Mouse (Mus musculus) midbrain, embryonic 12.5 days (tissue): ENCODE data around the gene Ttc19. TPM values are rescaled to one million over a fixed set of nuclear protein-coding genes. Genes with fewer than 3 reads are reported as not detected.
A peak's percentile ranks its signal among the peaks of the same experiment; 100 is the strongest.
"Not testable (repeated sequence)": the region's sequence is repeated elsewhere in the genome, so short reads cannot be mapped to it uniquely, and the experiment has no call there.

ENCODE experiments used
- ATAC-seq: fragments of 200-750 bp; cut with Nextera tagmentation; 2 replicates; pipeline ENCODE4 v1.8.0; 2017; ENCODE audit warnings: low read depth, moderate TSS enrichment, moderate library complexity; ENCODE audit not compliant: low FRiP score
- H3K27ac ChIP-seq: fragments of 300-500 bp; sonication (generic); replicated peaks from 2 replicates; pipeline ENCODE4 v1.5.1; 2016; ENCODE audit warnings: mild to moderate bottlenecking
- H3K27me3 ChIP-seq: fragments of 300-500 bp; sonication (generic); 2 replicates; pipeline ENCODE4 v1.6.1; 2016; ENCODE audit warnings: mild to moderate bottlenecking
- H3K36me3 ChIP-seq: fragments of 300-500 bp; sonication (generic); 2 replicates; pipeline ENCODE4 v1.6.1; 2016
- H3K4me1 ChIP-seq: fragments of 300-500 bp; sonication (generic); 2 replicates; pipeline ENCODE4 v1.6.1; 2016
- H3K4me2 ChIP-seq: fragments of 300-500 bp; sonication (generic); replicated peaks from 2 replicates; pipeline ENCODE4 v1.6.1; 2016; ENCODE audit warnings: mild to moderate bottlenecking, moderate library complexity
- H3K4me3 ChIP-seq: fragments of 300-500 bp; sonication (generic); 2 replicates; pipeline ENCODE4 v1.5.1; 2016; ENCODE audit warnings: mild to moderate bottlenecking
- H3K9ac ChIP-seq: fragments of 300-500 bp; sonication (generic); replicated peaks from 2 replicates; pipeline ENCODE4 v1.6.1; 2016; ENCODE audit warnings: mild to moderate bottlenecking, moderate library complexity
- H3K9me3 ChIP-seq: fragments of 300-500 bp; sonication (generic); 2 replicates; pipeline ENCODE4 v1.6.1; 2016; ENCODE audit warnings: mild to moderate bottlenecking
- WGBS: fragments of 180-500 bp; shearing (Covaris S2); methylation state at CpG from one replicate; pipeline ENCODE4 v1.1.7; 2016; 5-methylcytosine and 5-hydroxymethylcytosine counted together
- polyA plus RNA-seq: library from polyadenylated mRNA; unstranded; fragments of >200 nt; fragmentation: Nextera tagmentation; extraction: Ambion mirVana; gene quantifications from 2 replicates; pipeline ENCODE4 v1.2.1, GENCODE M21; 2016

The Ttc19 gene
- polyA plus RNA-seq, 1 experiment from 2014 or later, result 31.3 TPM

DNA sequence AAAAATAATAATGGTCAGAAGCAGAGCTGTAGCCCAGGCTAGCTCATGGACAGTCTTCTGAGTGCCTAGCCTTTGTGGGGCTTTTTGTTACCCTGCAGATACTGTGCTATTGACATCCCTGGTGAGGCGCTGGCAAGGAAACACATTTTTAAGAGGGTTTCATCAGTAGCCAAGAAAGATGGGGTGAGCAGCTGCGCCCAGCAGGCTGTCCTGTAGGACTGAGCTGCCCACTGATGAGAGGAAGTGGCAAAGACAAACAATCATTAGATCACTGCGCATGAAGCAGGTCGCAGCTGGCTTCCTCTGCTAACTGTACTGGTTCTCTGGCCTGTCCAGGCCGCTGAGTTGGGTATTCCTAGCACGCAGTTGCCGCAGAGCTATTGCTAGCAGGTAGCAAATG is 17.7 kb upstream of the Ttc19 start:
- no peak overlapping the region for H3K4me2 ChIP-seq
- no peak overlapping the region for H3K4me3 ChIP-seq
- H3K9me3 ChIP-seq, result no peaks in the 10 kb centered on the region
- no peak for ATAC-seq
- H3K27me3 ChIP-seq, result no peaks in the 10 kb centered on the region
- H3K36me3 ChIP-seq, result no peaks in the 10 kb centered on the region
- no peak overlapping the region for H3K27ac ChIP-seq
- WGBS, result 91% methylated on average over 7 of the region's 7 CpGs
- no peak overlapping the region for H3K9ac ChIP-seq
- H3K4me1 ChIP-seq, result peaks cover 28% of the 10 kb centered on the region

DNA sequence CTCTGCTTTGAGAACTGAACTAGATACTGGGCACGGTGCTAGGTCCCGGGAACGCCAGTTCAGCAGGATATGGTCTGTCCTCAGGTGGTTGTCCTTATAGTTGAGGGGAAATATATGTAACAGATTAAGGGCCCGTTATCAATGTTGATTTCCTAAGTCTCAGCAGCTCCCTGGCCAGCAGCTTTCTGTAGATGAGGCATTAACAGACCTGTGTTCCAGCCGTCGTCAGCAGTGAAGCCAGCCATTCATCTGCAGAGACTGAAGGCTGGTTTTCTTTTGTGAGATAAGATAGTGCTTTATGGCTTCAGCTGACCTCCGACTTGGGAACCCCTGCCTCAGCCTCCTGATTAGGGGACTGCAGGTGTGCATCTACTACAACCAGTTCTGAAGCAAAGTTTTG is 17.3 kb upstream of the Ttc19 start:
- 0 out of 2 replicates have a peak, but pooled peaks cover 3% of the 10 kb centered on the region for H3K27me3 ChIP-seq
- no peak for ATAC-seq
- H3K9ac ChIP-seq, result no peak overlapping the region
- H3K4me2 ChIP-seq, result no peak overlapping the region
- 76% methylated on average over 7 of the region's 7 CpGs for WGBS
- no peaks in the 10 kb centered on the region for H3K36me3 ChIP-seq
- H3K4me3 ChIP-seq, result no peak overlapping the region
- no peaks in the 10 kb centered on the region for H3K9me3 ChIP-seq
- H3K27ac ChIP-seq, result no peak overlapping the region
- H3K4me1 ChIP-seq, result peaks cover 26% of the 10 kb centered on the region

DNA sequence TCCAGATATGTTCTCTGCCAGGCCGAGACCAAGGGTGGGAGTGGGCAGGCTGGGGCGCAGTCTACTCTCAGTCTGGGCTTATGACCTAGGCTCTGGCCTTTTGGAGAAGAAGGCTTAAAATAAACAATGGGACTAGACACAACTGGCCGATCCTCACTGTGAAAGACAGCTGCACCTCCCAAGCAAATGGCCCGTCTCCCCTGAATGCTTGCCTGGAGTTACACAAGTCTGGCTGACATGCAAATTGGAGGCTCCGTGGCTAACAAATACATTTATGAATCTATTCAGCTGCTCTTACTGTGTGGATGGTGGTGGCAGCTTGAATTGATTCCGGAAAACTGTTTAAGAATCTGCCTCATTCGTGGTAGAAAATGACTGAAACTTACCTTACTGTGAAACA is 15.6 kb upstream of the Ttc19 start:
- no peak overlapping the region for H3K9ac ChIP-seq
- 48% methylated on average over 7 of the region's 7 CpGs for WGBS
- no peak overlapping the region for H3K4me3 ChIP-seq
- H3K36me3 ChIP-seq, result no peaks in the 10 kb centered on the region
- no peak for ATAC-seq
- H3K27ac ChIP-seq, result no peak overlapping the region
- no peaks in the 10 kb centered on the region for H3K9me3 ChIP-seq
- H3K4me1 ChIP-seq, result peaks cover 22% of the 10 kb centered on the region
- H3K4me2 ChIP-seq, result no peak overlapping the region
- 0 out of 2 replicates have a peak, but pooled peaks cover 8% of the 10 kb centered on the region for H3K27me3 ChIP-seq

DNA sequence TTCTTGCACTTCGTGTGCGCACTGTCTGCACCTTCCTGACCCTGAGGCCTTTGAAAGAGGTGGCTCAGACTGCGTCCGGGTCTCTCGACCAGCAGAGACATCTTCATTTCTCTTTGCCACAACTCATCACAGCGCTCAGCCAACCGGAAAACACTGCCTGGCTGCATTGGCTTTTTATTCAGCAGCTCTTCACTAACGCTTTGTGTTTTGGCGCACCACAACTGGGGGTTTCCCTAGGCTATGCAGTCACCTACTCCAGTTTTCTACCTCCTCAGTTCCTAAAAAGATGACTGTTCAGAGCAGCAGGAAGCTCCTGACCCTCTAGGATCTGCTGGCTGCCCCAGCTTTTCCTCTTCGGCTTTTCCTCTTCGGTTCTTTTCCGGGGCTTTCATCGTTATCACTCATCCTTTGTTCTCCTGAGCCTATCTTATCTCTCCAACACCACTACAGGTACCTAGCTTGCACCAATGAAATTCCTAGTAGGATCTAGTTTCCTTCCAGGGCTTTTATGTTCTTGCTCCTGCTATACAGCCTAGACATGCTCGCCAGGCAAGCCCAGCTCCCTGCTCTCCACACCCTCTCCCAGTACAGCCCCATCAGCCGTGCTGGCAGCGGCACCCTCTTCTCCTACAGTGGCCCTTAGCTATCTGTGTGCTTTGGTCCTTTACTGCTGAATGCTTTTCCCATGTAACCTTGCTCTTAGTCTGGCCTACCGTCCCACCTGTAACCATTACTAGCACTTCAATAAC is 14.6 kb upstream of the Ttc19 start:
- Histone ChIP-seq H3K27me3 (0 out of 2 replicates have a peak, but pooled peaks cover 11% of the 10 kb centered on the region), H3K36me3 (no peaks in the 10 kb centered on the region), H3K4me3 (no peak overlapping the region), H3K9ac (no peak overlapping the region), H3K4me2 (no peak overlapping the region), H3K27ac (no peak overlapping the region), H3K4me1 (peaks cover 22% of the 10 kb centered on the region), H3K9me3 (no peaks in the 10 kb centered on the region)
- ATAC-seq, result no peak
- 47% methylated on average over 17 of the region's 17 CpGs for WGBS

DNA sequence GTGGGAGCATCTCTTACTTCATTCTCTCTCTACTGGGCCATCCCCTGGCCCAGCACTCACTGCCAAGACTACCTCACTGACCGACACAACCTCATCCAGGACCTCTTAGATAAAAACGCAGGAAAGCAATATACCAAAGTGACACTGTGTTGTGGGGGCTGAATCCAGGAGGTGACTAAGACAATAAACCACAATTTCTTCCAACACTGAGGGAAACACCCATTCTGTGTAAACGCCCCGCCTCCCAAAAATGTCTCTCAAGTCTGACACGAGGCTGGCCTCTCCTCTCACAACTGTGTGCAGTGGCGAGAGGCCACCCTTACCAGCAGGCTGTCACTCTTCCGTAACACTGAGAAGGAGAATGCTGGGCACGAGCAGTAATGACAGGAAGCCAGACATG is 12.9 kb upstream of the Ttc19 start:
- Histone ChIP-seq H3K4me3 (no peak overlapping the region), H3K9ac (no peak overlapping the region), H3K4me1 (peaks cover 22% of the 10 kb centered on the region), H3K4me2 (no peak overlapping the region), H3K27ac (no peak overlapping the region), H3K9me3 (no peaks in the 10 kb centered on the region), H3K36me3 (no peaks in the 10 kb centered on the region), H3K27me3 (0 out of 2 replicates have a peak, but pooled peaks cover 11% of the 10 kb centered on the region)
- 82% methylated on average over 8 of the region's 8 CpGs for WGBS
- ATAC-seq, result no peak

DNA sequence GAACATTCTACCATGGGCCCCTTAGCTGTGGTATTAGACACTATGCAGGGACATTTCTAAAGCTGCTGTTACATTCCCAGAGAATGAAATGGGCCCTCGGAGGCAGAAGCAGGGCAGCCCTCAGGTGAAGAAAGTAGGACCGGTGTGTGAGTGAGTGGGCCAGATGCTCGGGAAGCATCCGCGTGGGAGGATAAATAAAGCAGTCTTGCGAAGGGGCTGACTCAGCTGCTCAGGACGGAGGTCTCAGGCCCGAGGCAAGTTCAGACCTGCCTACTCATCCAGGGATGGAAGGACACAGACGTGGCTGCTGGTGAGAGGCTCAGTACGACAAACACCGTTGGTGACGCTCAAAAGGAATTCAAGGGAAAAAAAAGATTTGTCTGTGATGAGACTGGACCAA is 12.2 kb upstream of the Ttc19 start:
- H3K9ac ChIP-seq, result no peak overlapping the region
- 0 out of 2 replicates have a peak, but pooled peaks cover 11% of the 10 kb centered on the region for H3K27me3 ChIP-seq
- H3K4me1 ChIP-seq, result peaks cover 22% of the 10 kb centered on the region
- H3K36me3 ChIP-seq, result no peaks in the 10 kb centered on the region
- H3K9me3 ChIP-seq, result no peaks in the 10 kb centered on the region
- WGBS, result 79% methylated on average over 12 of the region's 12 CpGs
- no peak overlapping the region for H3K4me2 ChIP-seq
- H3K4me3 ChIP-seq, result no peak overlapping the region
- ATAC-seq, result no peak
- no peak overlapping the region for H3K27ac ChIP-seq

DNA sequence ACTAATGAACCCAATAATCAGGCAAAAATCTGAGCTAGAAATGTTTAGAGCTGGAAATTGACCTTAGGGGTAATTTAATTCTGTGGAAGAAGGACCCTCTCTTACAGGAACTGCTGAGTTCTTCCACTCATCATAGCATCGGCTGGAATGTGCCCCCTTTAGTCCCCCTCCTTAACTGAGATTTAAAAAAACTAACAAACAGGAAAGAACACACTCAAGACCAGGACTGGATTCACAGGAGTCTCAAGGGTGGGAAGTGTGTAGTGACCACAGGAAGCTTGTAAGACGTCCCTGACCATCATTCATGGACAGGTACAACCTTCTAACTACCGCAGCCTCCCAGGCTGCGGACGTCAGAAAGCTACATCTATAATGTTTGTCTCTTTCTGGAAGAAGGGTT is 10.4 kb upstream of the Ttc19 start:
- WGBS, result 67% methylated on average over 5 of the region's 5 CpGs
- no peak overlapping the region for H3K4me2 ChIP-seq
- no peak overlapping the region for H3K27ac ChIP-seq
- H3K27me3 ChIP-seq, result 0 out of 2 replicates have a peak, but pooled peaks cover 11% of the 10 kb centered on the region
- no peak overlapping the region for H3K4me3 ChIP-seq
- peaks cover 16% of the 10 kb centered on the region for H3K4me1 ChIP-seq
- H3K9me3 ChIP-seq, result no peaks in the 10 kb centered on the region
- H3K9ac ChIP-seq, result no peak overlapping the region
- no peak for ATAC-seq
- no peaks in the 10 kb centered on the region for H3K36me3 ChIP-seq

DNA sequence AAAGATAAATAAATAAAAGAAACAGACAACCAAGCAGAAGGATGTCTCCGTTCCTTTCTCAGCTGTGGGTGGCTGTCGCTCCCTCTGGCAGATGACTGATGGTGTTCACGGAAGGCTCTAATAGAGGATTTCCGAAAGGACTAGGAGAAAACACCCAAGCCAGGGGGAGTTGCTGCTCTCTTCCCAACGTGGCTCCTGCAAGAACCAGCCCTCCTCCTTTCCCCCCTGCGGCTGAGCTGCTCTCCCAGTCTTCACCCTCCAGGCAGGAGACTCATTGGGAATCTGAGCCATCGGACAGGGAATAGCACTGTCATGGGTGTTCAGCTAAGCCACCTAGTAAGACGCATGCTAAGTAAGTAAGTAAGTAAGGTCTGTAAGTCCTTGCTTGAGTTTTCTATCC is 4.2 kb upstream of the Ttc19 start:
- no peak overlapping the region for H3K9ac ChIP-seq
- no peak for ATAC-seq
- H3K27ac ChIP-seq, result no peak overlapping the region
- H3K27me3 ChIP-seq, result no peaks in the 10 kb centered on the region; the same call in 1 of the 2 replicates
- H3K4me3 ChIP-seq, result no peak overlapping the region
- no peaks in the 10 kb centered on the region for H3K36me3 ChIP-seq
- 56% methylated on average over 8 of the region's 8 CpGs for WGBS
- no peak overlapping the region for H3K4me2 ChIP-seq
- H3K9me3 ChIP-seq, result no peaks in the 10 kb centered on the region
- H3K4me1 ChIP-seq, result peaks cover 4% of the 10 kb centered on the region; the same call in 1 of the 2 replicates

DNA sequence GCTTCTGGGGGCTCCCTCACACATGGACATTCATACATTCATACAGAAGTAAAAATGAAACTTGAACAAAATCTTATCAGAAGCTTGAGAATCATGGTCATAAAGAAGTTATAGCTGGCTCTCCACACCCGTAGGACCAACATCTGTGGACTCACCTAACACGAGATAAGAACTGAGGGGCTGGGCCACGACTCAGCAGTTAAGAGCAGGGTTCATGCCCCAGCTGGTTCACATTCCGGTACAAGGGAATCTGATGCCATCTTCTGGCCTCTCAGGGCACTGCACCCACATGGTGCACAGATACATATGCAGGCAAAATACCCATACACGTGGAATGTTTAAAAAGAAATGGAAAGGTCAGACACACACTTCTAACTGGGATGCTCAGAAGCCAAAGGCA is 3.2 kb upstream of the Ttc19 start:
- ATAC-seq, result no peak
- Histone ChIP-seq H3K27me3 (no peaks in the 10 kb centered on the region; the same call in 1 of the 2 replicates), H3K36me3 (peaks cover 2% of the 10 kb centered on the region; the same call in 1 of the 2 replicates), H3K9me3 (no peaks in the 10 kb centered on the region), H3K4me3 (no peak overlapping the region), H3K9ac (no peak overlapping the region), H3K27ac (no peak overlapping the region), H3K4me1 (peaks cover 6% of the 10 kb centered on the region; the same call in 1 of the 2 replicates), H3K4me2 (no peak overlapping the region)
- WGBS, result 26% methylated on average over 5 of the region's 5 CpGs

DNA sequence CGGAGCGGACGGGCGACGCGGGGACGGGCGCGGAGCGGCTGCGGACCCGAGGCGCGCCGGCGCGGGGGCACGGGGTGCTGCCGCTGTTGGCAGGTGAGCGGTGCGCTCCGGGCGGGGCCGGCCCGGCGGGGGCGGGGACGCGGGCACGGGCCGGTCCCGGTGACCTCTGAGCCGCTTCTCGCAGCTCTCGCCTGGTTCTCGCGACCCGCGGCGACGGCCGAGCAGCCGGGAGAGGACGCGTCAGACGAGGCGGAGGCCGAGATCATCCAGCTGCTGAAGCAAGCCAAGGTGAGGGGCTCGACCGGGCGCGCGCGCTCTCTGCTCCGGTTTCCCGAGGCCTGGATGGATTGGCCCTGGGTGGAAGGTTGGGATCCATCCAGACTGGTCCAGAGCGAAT is 326 bp downstream of the Ttc19 start:
- Histone ChIP-seq H3K4me3 (peak overlapping the region; percentile 97), H3K9me3 (no peaks in the 10 kb centered on the region), H3K27ac (peak overlapping the region; percentile 82), H3K27me3 (no peaks in the 10 kb centered on the region), H3K9ac (peak overlapping the region; percentile 86), H3K4me1 (peaks cover 6% of the 10 kb centered on the region; the same call in 1 of the 2 replicates), H3K36me3 (peaks cover 25% of the 10 kb centered on the region), H3K4me2 (peak overlapping the region; percentile 75)
- under 1% methylated on average over 55 of the region's 57 CpGs for WGBS
- ATAC-seq, result peak; percentile 74

DNA sequence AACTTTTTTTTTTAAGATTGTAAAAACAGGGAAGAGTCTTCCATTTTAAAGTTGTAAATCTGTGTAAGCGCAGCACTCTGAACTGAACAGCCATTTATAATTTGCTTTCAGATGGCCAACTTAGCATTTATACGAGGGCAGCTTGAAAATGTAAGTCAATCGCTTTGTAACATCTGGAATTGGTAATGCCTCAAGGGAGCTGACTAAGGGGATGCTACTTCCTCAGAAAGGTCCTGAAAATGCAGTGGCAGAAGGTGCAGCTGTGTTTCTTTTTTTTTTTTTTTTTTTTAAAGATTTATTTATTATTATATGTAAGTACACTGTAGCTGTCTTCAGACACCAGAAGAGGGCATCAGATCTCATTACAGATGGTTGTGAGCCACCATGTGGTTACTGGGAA is 2.7 kb downstream of the Ttc19 start:
- H3K4me3 ChIP-seq, ATAC-seq, H3K9ac ChIP-seq, H3K27ac ChIP-seq, H3K4me2 ChIP-seq, H3K9me3 ChIP-seq, H3K27me3 ChIP-seq, H3K4me1 ChIP-seq: not testable (repeated sequence)
- peaks cover 42% of the 10 kb centered on the region for H3K36me3 ChIP-seq
- 93% methylated on average over 3 of the region's 3 CpGs for WGBS

DNA sequence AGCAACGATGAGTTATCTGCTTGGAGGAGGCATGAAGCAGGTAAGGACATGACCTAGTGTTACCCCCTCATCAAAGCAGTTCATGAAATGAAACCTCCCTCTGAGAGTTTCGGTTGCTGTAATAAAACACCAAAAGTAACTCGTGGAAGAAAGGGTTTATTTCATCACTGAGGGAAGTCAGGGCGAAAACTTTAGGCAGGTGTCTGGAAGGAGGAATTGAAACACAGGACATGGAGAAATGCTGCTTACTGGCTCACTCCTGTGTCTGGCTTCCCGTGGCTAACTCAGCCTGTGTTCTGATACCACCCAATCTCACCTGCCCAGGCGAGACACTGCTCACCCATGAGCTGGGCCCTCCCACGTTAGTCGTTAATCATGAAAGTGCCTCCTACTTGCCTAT is 3.7 kb downstream of the Ttc19 start:
- Histone ChIP-seq H3K9me3 (no peaks in the 10 kb centered on the region), H3K27ac (no peak overlapping the region), H3K27me3 (no peaks in the 10 kb centered on the region), H3K4me1 (peaks cover 6% of the 10 kb centered on the region; the same call in 1 of the 2 replicates), H3K4me3 (no peak overlapping the region), H3K9ac (no peak overlapping the region), H3K36me3 (peaks cover 49% of the 10 kb centered on the region), H3K4me2 (no peak overlapping the region)
- ATAC-seq, result no peak
- WGBS, result 88% methylated on average over 8 of the region's 8 CpGs
